Mouse (Mus musculus) brain, embryonic 14.5 days (tissue): ENCODE data around the gene BC024978.

Experiments
- CTCF ChIP-seq: fragments of 200-500 bp; IDR thresholded peaks from 2 replicates; pipeline ENCODE4 v1.5.1; 2012; ENCODE audit warnings: inconsistent platforms, mild to moderate bottlenecking, moderate library complexity, borderline replicate concordance; ENCODE audit not compliant: insufficient read depth, insufficient read length; ENCODE audit errors: extremely low read depth
- POLR2A ChIP-seq: fragments of 200-500 bp; IDR thresholded peaks from 2 replicates; pipeline ENCODE4 v1.6.1; 2012; ENCODE audit warnings: mild to moderate bottlenecking, inconsistent platforms, borderline replicate concordance; ENCODE audit not compliant: poor library complexity, insufficient read depth, insufficient read length, severe bottlenecking; ENCODE audit errors: extremely low read depth

DNA sequence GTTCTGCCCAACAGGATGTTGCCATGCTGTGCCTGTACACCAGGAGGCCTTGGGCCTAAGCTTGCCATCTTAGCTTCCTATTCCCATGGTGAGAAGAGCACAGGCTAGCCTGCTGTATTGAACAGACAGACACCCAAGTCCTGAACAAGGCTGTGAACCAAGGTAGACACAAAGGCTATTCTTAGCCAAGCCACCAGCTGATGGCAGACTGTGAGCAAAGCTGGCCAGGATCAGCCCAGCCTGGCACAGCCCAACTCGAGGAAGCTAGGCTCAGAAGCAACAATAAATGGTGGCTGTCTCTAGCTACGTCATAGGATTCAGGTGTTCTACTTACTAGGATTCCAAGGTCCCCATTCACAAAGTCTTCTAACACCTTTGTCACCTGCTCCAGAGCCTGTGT lies 17.0 kb downstream of the BC024978 start:
- no peak for TF ChIP-seq CTCF
- no peak for TF ChIP-seq POLR2A
